Mouse (Mus musculus) lung, adult 2 months (tissue): Measurements from ENCODE around the gene Peli1.

Source experiments
- CTCF ChIP-seq: fragments of 200-500 bp; IDR thresholded peaks from 2 replicates; pipeline ENCODE4 v1.5.1; 2011; ENCODE audit warnings: mild to moderate bottlenecking, low read length, control low read depth; ENCODE audit not compliant: insufficient read depth
- POLR2A ChIP-seq: fragments of 200-500 bp; IDR thresholded peaks from 2 replicates; pipeline ENCODE4 v1.6.1; 2011; ENCODE audit warnings: low read depth, mild to moderate bottlenecking, control low read depth, low read length, borderline replicate concordance; ENCODE audit errors: extremely low read depth

- TF ChIP-seq POLR2A (no peak), CTCF (no peak)
Measured at GRCm38 (mm10) chr11:21101286-21101685, 10.2 kb downstream of the Peli1 start.
